Mouse (Mus musculus) G1E (cell line): ENCODE results near the gene Sox30.

Source experiments
- CTCF ChIP-seq: IDR thresholded peaks from 2 replicates; pipeline ENCODE4 v1.5.1; 2012; ENCODE audit warnings: low read depth, low read length, inconsistent platforms, mixed read lengths
- GATA1 ChIP-seq: IDR thresholded peaks from 2 replicates; pipeline ENCODE4 v1.6.1; 2012; ENCODE audit warnings: borderline replicate concordance, low read length, inconsistent platforms, mixed read lengths
- TAL1 ChIP-seq: conservative IDR thresholded peaks from 2 replicates; pipeline ENCODE4 v1.6.1; 2012; ENCODE audit warnings: low read depth, low read length, inconsistent platforms, mixed read lengths

GRCm38 (mm10) chr11:46027952-46028814 lies 48.1 kb downstream of the Sox30 start:
- no peak for TF ChIP-seq GATA1
- TF ChIP-seq TAL1, result no peak
- no peak for TF ChIP-seq CTCF
